Mouse (Mus musculus): Measurements from ENCODE around the gene Kcnk5.

DNA sequence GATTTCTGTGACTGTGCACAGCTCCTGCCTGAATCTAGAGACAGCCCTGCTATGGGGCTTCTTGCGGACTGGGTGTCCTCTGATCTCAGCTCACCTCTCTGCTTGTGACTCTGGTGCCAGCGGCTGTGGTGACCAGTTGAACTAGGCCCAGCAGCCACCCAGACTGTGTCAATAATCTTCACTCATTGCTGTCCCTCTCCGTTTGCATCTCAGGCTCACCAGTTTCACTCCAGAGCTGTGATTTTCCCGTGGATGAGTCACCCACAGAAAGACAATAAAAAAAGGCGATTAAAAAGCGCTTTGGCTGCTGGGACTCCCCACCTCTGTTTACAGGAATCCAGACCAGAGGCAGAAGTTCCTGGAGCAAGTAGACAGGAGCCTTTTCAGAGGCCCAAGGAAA, 47.8 kb upstream of the Kcnk5 start:
- no peak for TF ChIP-seq GATA1 (IDR thresholded peaks at IDR 0.05; ENCODE audit: borderline replicate concordance, low read length)
- TF ChIP-seq FLI1 (IDR thresholded peaks at IDR 0.05; ENCODE audit: low read length): no peak
